Mouse (Mus musculus) ES-E14 (cell line): ENCODE data around the gene Otud6a. TPM values are rescaled to one million over a fixed set of nuclear protein-coding genes. Genes with fewer than 3 reads are reported as not detected.

Source experiments
- DNase-seq: peaks from one replicate; pipeline ENCODE4 v3.0.0-alpha.2; 2013; ENCODE audit warnings: low read depth, low spot score
- H3K27ac ChIP-seq: 2 replicates; pipeline ENCODE4 v1.5.1; 2012; ENCODE audit warnings: low read depth, mild to moderate bottlenecking, low read length, moderate library complexity, mixed read lengths; ENCODE audit not compliant: poor library complexity, insufficient read depth, severe bottlenecking
- H3K36me3 ChIP-seq: 2 replicates; pipeline ENCODE4 v1.6.1; 2012; ENCODE audit warnings: mild to moderate bottlenecking, low read length, moderate library complexity, mixed read lengths; ENCODE audit not compliant: control insufficient read depth, poor library complexity, insufficient read depth, severe bottlenecking
- H3K4me1 ChIP-seq, 2 experiments: fragments of 150-350 bp in 1 of 2; sonication (generic) in 1 of 2; 2 replicates each; pipeline ENCODE4 v1.6.1; 2012; ENCODE audit warnings: low read length in 2 of 2, mild to moderate bottlenecking in 1 of 2, mixed read lengths in 1 of 2; ENCODE audit not compliant: control insufficient read depth in 2 of 2, insufficient read depth in 2 of 2, poor library complexity in 1 of 2
- H3K4me3 ChIP-seq, 2 experiments: fragments of 150-350 bp in 1 of 2; sonication (generic) in 1 of 2; 2 replicates each; pipeline ENCODE4 v1.5.1; 2012; ENCODE audit warnings: low read length in 2 of 2, low read depth in 1 of 2, mild to moderate bottlenecking in 1 of 2, mixed read lengths in 1 of 2; ENCODE audit not compliant: insufficient read depth in 1 of 2, poor library complexity in 1 of 2, severe bottlenecking in 1 of 2
- H3K9ac ChIP-seq: 2 replicates; pipeline ENCODE4 v1.6.1; 2012; ENCODE audit warnings: low read depth, mild to moderate bottlenecking, low read length, mixed read lengths; ENCODE audit not compliant: poor library complexity, insufficient read depth, severe bottlenecking
- H3K9me3 ChIP-seq: fragments of 150-350 bp; sonication (generic); 2 replicates; pipeline ENCODE4 v1.6.1; 2012; ENCODE audit warnings: low read depth, mild to moderate bottlenecking, low read length; ENCODE audit not compliant: control insufficient read depth, insufficient read depth
- CHD2 ChIP-seq: IDR thresholded peaks from 2 replicates; pipeline ENCODE4 v1.6.1; 2014; ENCODE audit warnings: mild to moderate bottlenecking, low read depth, low read length, inconsistent platforms
- HCFC1 ChIP-seq: IDR thresholded peaks from 2 replicates; pipeline ENCODE4 v1.6.1; 2012; ENCODE audit warnings: low read length, inconsistent platforms, borderline replicate concordance; ENCODE audit not compliant: insufficient read depth
- MAFK ChIP-seq: IDR thresholded peaks from 2 replicates; pipeline ENCODE4 v1.6.1; 2014; ENCODE audit warnings: mild to moderate bottlenecking, low read depth, low read length, inconsistent platforms; ENCODE audit not compliant: insufficient read depth
- ZC3H11A ChIP-seq: IDR thresholded peaks from 2 replicates; pipeline ENCODE4 v1.6.1; 2012; ENCODE audit warnings: low read depth, mild to moderate bottlenecking, inconsistent platforms, low read length, borderline replicate concordance
- ZNF384 ChIP-seq: IDR thresholded peaks from 2 replicates; pipeline ENCODE4 v1.6.1; 2012; ENCODE audit warnings: low read depth, low read length, inconsistent platforms
- in situ Hi-C, 2 experiments: fragments of 600-800 bp; cut with MboI; formaldehyde crosslinking; loops; one replicate each; pipeline ENCODE4 v1.15.1; 2025; ENCODE audit warnings: low sequenced_read_pairs in 2 of 2, inconsistent platforms in 1 of 2; ENCODE audit not compliant: unreplicated experiment in 2 of 2
- total RNA-seq: library from RNA; depleted of rRNA; stranded (reverse); fragments of 300-350 nt; gene quantifications from 2 replicates; pipeline ENCODE4 v1.2.3, GENCODE M21; 2012; rRNA removed

Gene Otud6a
- total RNA-seq, 1 experiment, result 3.7 TPM

- in situ Hi-C loops, result no loop called here
- H3K4me1 ChIP-seq, result no peaks in the 10 kb centered on the region
- H3K9ac ChIP-seq, result no peak overlapping the region
- no peaks in the 10 kb centered on the region for H3K9me3 ChIP-seq
- no peak overlapping the region for H3K4me3 ChIP-seq
- DNase-seq, result no peak
- no peak for TF ChIP-seq ZC3H11A
- TF ChIP-seq CHD2, result no peak
- no peak for TF ChIP-seq ZNF384
- TF ChIP-seq MAFK, result no peak
- no peak for TF ChIP-seq HCFC1
- no peak overlapping the region for H3K27ac ChIP-seq
- no peaks in the 10 kb centered on the region for H3K36me3 ChIP-seq
Measured at GRCm38 (mm10) chrX:100443532-100443931, 14.7 kb downstream of the Otud6a start.

GRCm38 (mm10) chrX:100468047-100468446, 39.2 kb downstream of the Otud6a start:
- no peak for TF ChIP-seq CHD2
- no peak for TF ChIP-seq MAFK
- no peak for TF ChIP-seq ZNF384
- TF ChIP-seq HCFC1, result no peak
- TF ChIP-seq ZC3H11A, result no peak
- Histone ChIP-seq H3K27ac (no peak overlapping the region), H3K4me1 (no peaks in the 10 kb centered on the region), H3K4me3 (no peak overlapping the region), H3K36me3 (no peaks in the 10 kb centered on the region), H3K9ac (no peak overlapping the region), H3K9me3 (no peaks in the 10 kb centered on the region)
- in situ Hi-C loops, result no loop called here
- no peak for DNase-seq

- H3K4me3 ChIP-seq, result no peak overlapping the region
- no peaks in the 10 kb centered on the region for H3K36me3 ChIP-seq
- in situ Hi-C loops, result no loop called here
- no peak overlapping the region for H3K27ac ChIP-seq
- DNase-seq, result no peak
- no peaks in the 10 kb centered on the region for H3K4me1 ChIP-seq
- H3K9ac ChIP-seq, result no peak overlapping the region
- no peaks in the 10 kb centered on the region for H3K9me3 ChIP-seq
- TF ChIP-seq ZNF384 (no peak), ZC3H11A (no peak), MAFK (no peak), HCFC1 (no peak), CHD2 (no peak)
Measured at GRCm38 (mm10) chrX:100470126-100470525, 41.3 kb downstream of the Otud6a start.

GRCm38 (mm10) chrX:100471491-100471890, 42.7 kb downstream of the Otud6a start:
- TF ChIP-seq ZNF384 (no peak), MAFK (no peak), CHD2 (no peak), HCFC1 (no peak), ZC3H11A (no peak)
- H3K36me3 ChIP-seq, result no peaks in the 10 kb centered on the region
- no peak overlapping the region for H3K4me3 ChIP-seq
- no peak for DNase-seq
- no peak overlapping the region for H3K9ac ChIP-seq
- H3K4me1 ChIP-seq, result no peaks in the 10 kb centered on the region
- H3K9me3 ChIP-seq, result no peaks in the 10 kb centered on the region
- no peak overlapping the region for H3K27ac ChIP-seq
- in situ Hi-C loops, result no loop called here

- Histone ChIP-seq H3K9ac (no peak overlapping the region), H3K27ac (no peak overlapping the region), H3K9me3 (no peaks in the 10 kb centered on the region), H3K36me3 (no peaks in the 10 kb centered on the region), H3K4me1 (no peaks in the 10 kb centered on the region), H3K4me3 (no peak overlapping the region)
- in situ Hi-C loops, result no loop called here
- no peak for DNase-seq
- TF ChIP-seq ZNF384 (no peak), CHD2 (no peak), ZC3H11A (no peak), MAFK (no peak), HCFC1 (no peak)
Measured at GRCm38 (mm10) chrX:100475569-100476223, 46.9 kb downstream of the Otud6a start.

Other genes starting within 250 kb of the Otud6a start
- gene Awat2, start 13.7 kb downstream of the Otud6a start, total RNA-seq, result 1.2 and 1.6 TPM in 2 replicates
- 83.4 and 118 TPM in 2 replicates for gene Igbp1, start 65.3 kb downstream of the Otud6a start, total RNA-seq
- not detected in 2 replicates for gene Dgat2l6, start 95.8 kb downstream of the Otud6a start, total RNA-seq
- gene Awat1, start 143.2 kb downstream of the Otud6a start, total RNA-seq, result not detected in 2 replicates
- gene P2ry4, start 165.9 kb downstream of the Otud6a start, total RNA-seq, result 0.05 TPM in 1 of 2 replicates, not detected in the other
- gene Arr3, start 176.5 kb downstream of the Otud6a start, total RNA-seq, result not detected in 2 replicates
- gene Kif4, start 196.7 kb downstream of the Otud6a start, total RNA-seq, result 24.5 and 25.4 TPM in 2 replicates
- gene Pdzd11, start 197.6 kb downstream of the Otud6a start, total RNA-seq, result 22.3 and 38.7 TPM in 2 replicates